Comparison of ENCODE assay signal across 14 mouse cellular contexts in genomic region chr3:57516146-57516545, GRCm38 (mm10). TPM values are rescaled to one million over a fixed set of nuclear protein-coding genes. Genes with fewer than 3 reads are reported as not detected.
DNase-seq lines count a peak whose midpoint lies in the region; ATAC-seq and TF ChIP-seq lines count a peak whose summit lies in the region.
"Had no signal": no experiment of that assay in that cellular context is flagged by ENCODE, and none has a peak within 500 bp of the region (broad histone marks: within the 10 kb centered on the region; RNA-seq: fewer than 3 reads in every experiment).

No protein-coding gene starts in this region.

- no peak for TF ChIP-seq POLR2A in heart, adult 2 months (IDR thresholded peaks at IDR 0.05; ENCODE audit: insufficient read depth, low read depth, low read length)

- peaks cover 21% of the 10 kb centered on the region for H3K4me1 ChIP-seq in heart, adult 2 months (ENCODE audit: control insufficient read depth, insufficient read depth, low read length)
- H3K4me1 ChIP-seq in liver, embryonic 13.5 days (replicated peaks), result no peaks in the 10 kb centered on the region
- H3K4me1 ChIP-seq in liver, embryonic 11.5 days (replicated peaks; ENCODE audit: control insufficient read depth, insufficient read depth, low read length), result no peaks in the 10 kb centered on the region
- peaks cover 4% of the 10 kb centered on the region for H3K4me1 ChIP-seq in heart, embryonic 16.5 days (ENCODE audit: control insufficient read depth, insufficient read depth, low read length)
- H3K4me1 ChIP-seq: neural tube, embryonic 12.5 days had no signal

- no peak for DNase-seq in heart, adult 2 months
- DNase-seq in heart, postnatal 36 days, result no peak
- DNase-seq in liver, embryonic 13.5 days, result no peak
- no peak for DNase-seq in liver, embryonic 11.5 days (ENCODE audit: low spot score)
- DNase-seq in kidney, postnatal 14 days, result peak; percentile 48
- no peak for DNase-seq in thymus, adult 18-20 months
- no peak for DNase-seq in adrenal gland, postnatal 14 days
- DNase-seq: cerebellum, postnatal 14 days had no signal

- H3K36me3 ChIP-seq in heart, adult 2 months (ENCODE audit: control insufficient read depth, insufficient read depth, low read length), result peaks cover 26% of the 10 kb centered on the region
- H3K36me3 ChIP-seq in liver, embryonic 13.5 days, result no peaks in the 10 kb centered on the region
- no peaks in the 10 kb centered on the region for H3K36me3 ChIP-seq in liver, embryonic 11.5 days (ENCODE audit: control insufficient read depth, insufficient read depth, low read length)
- H3K36me3 ChIP-seq in heart, embryonic 16.5 days (ENCODE audit: control insufficient read depth, insufficient read depth), result no peaks in the 10 kb centered on the region
- H3K36me3 ChIP-seq: hindbrain, embryonic 10.5 days; neural tube, embryonic 12.5 days had no signal

- peak overlapping the region; percentile 8 for H3K27ac ChIP-seq in heart, adult 2 months
- H3K27ac ChIP-seq in liver, embryonic 13.5 days, result no peak overlapping the region
- no peak overlapping the region for H3K27ac ChIP-seq in liver, embryonic 11.5 days (ENCODE audit: low read depth, low read length)
- peak overlapping the region; percentile 64 for H3K27ac ChIP-seq in heart, embryonic 16.5 days (ENCODE audit: low read length)
- H3K27ac ChIP-seq: hindbrain, embryonic 10.5 days; neural tube, embryonic 12.5 days had no signal

- no peak overlapping the region for H3K4me3 ChIP-seq in heart, adult 2 months
- H3K4me3 ChIP-seq in liver, embryonic 13.5 days (replicated peaks), result no peak overlapping the region
- H3K4me3 ChIP-seq in liver, embryonic 11.5 days (ENCODE audit: low read depth, low read length), result no peak overlapping the region
- no peak overlapping the region for H3K4me3 ChIP-seq in heart, embryonic 16.5 days (ENCODE audit: low read length)
- H3K4me3 ChIP-seq: hindbrain, embryonic 10.5 days; neural tube, embryonic 12.5 days had no signal

- H3K9ac ChIP-seq in heart, adult 2 months (ENCODE audit: low read depth, low read length), result no peak overlapping the region
- H3K9ac ChIP-seq in liver, embryonic 13.5 days, result no peak overlapping the region
- H3K9ac ChIP-seq in liver, embryonic 11.5 days (ENCODE audit: low read depth, low read length), result no peak overlapping the region
- H3K9ac ChIP-seq in heart, embryonic 16.5 days (ENCODE audit: low read length), result no peak overlapping the region
- H3K9ac ChIP-seq: neural tube, embryonic 12.5 days had no signal

- TF ChIP-seq CTCF in heart, adult 2 months (IDR thresholded peaks at IDR 0.05), result peak; percentile 21

- peaks cover 16% of the 10 kb centered on the region for H3K79me2 ChIP-seq in heart, adult 2 months (replicated peaks; ENCODE audit: control insufficient read depth, insufficient read depth, low read length)

- WGBS in heart, adult 2 months, result 24% methylated on average over 4 of the region's 4 CpGs
- WGBS in liver, embryonic 13.5 days (ENCODE audit: insufficient replicate concordance), result 50% methylated on average over 4 of the region's 4 CpGs
- WGBS in liver, embryonic 11.5 days, result 62% methylated on average over 4 of the region's 4 CpGs
- WGBS in heart, embryonic 16.5 days, result 64% methylated on average over 4 of the region's 4 CpGs

- H3K27me3 ChIP-seq in heart, adult 2 months (ENCODE audit: control insufficient read depth, insufficient read depth, low read length), result no peaks in the 10 kb centered on the region
- no peaks in the 10 kb centered on the region for H3K27me3 ChIP-seq in liver, embryonic 13.5 days
- no peaks in the 10 kb centered on the region for H3K27me3 ChIP-seq in liver, embryonic 11.5 days (replicated peaks; ENCODE audit: control insufficient read depth, insufficient read depth, low read length)
- no peaks in the 10 kb centered on the region for H3K27me3 ChIP-seq in heart, embryonic 16.5 days (ENCODE audit: control insufficient read depth, insufficient read depth, low read length)
- H3K27me3 ChIP-seq: neural tube, embryonic 12.5 days had no signal

- no peak overlapping the region for H3K4me2 ChIP-seq in liver, embryonic 13.5 days
- H3K4me2 ChIP-seq in liver, embryonic 11.5 days, result no peak overlapping the region
- no peak overlapping the region for H3K4me2 ChIP-seq in heart, embryonic 16.5 days (ENCODE audit: low read depth, low read length)
- H3K4me2 ChIP-seq: neural tube, embryonic 12.5 days had no signal

- 0 out of 2 replicates have a peak, but pooled peaks have one; percentile 18 for ATAC-seq in liver, embryonic 13.5 days (ENCODE audit: low read depth)
- no peak for ATAC-seq in liver, embryonic 11.5 days (replicated peaks; ENCODE audit: low FRiP score)
- ATAC-seq in heart, embryonic 16.5 days (replicated peaks; ENCODE audit: extremely low read depth, insufficient read depth, low FRiP score), result no peak; the same call in 1 of the 2 replicates
- ATAC-seq: forebrain, embryonic 16.5 days; inflammation-experienced regulatory T-cells, adult 6 months had no signal

- TF ChIP-seq EP300 in heart, adult 2 months (IDR thresholded peaks at IDR 0.05; ENCODE audit: insufficient read depth, low read depth, low read length), result no peak

- no peaks in the 10 kb centered on the region for H3K9me3 ChIP-seq in liver, embryonic 13.5 days (replicated peaks)
- H3K9me3 ChIP-seq in liver, embryonic 11.5 days (ENCODE audit: control insufficient read depth, low read length), result no peaks in the 10 kb centered on the region
- no peaks in the 10 kb centered on the region; the same call in 1 of the 2 replicates for H3K9me3 ChIP-seq in heart, embryonic 16.5 days (replicated peaks; ENCODE audit: control insufficient read depth, low read length)
- H3K9me3 ChIP-seq: hindbrain, embryonic 10.5 days; neural tube, embryonic 12.5 days had no signal

- intact Hi-C loops in heart, adult 2 months (cut with DNase I), result loop anchor here (2.0 kb wide), 1 partner anchor 45 kb away; no protein-coding TSS in a partner anchor
- intact Hi-C loops in heart, postnatal 36 days (cut with DNase I), result loop anchor here (2.0 kb wide), 1 partner anchor 45 kb away; no protein-coding TSS in a partner anchor

RNA-seq across cellular contexts. Expression of gene Wwtr1, which starts 59.6 kb away (rescaled TPM):
- total RNA-seq in heart, adult 2 months (2021), result 10 to 100 TPM; 46.5 to 49.1 TPM
- polyA plus RNA-seq in heart, adult 2 months (2012; rRNA removed), result 28.2 and 40.6 TPM in 2 replicates
- total RNA-seq in heart, postnatal 36 days (2021), result 10 to 100 TPM; 56.3 to 58.3 TPM
- 1.5 TPM in 2 replicates for polyA plus RNA-seq in liver, embryonic 13.5 days (2015; fragmentation: Nextera tagmentation; extraction: Ambion mirVana)
- 3.9 and 5.1 TPM in 2 replicates for polyA plus RNA-seq in liver, embryonic 11.5 days (2014; fragmentation: Nextera tagmentation; extraction: Ambion mirVana)
- 17.7 and 20.0 TPM in 2 replicates for polyA plus RNA-seq in heart, embryonic 16.5 days (2015; fragmentation: Nextera tagmentation; extraction: Ambion mirVana)
- total RNA-seq in adrenal gland, postnatal 14 days (2021), result 46.8 and 50.8 TPM in 2 replicates
- total RNA-seq: megakaryocyte progenitor cell, adult 5-6 weeks had no signal

Comparison
In these comparisons a context has a peak if more than half of its experiments do, and no peak if none do; other contexts are left out.
1. H3K27ac ChIP-seq: peak in heart, adult 2 months (single experiment) and heart, embryonic 16.5 days (single experiment); none in liver, embryonic 13.5 days (single experiment) and liver, embryonic 11.5 days (single experiment).